Mouse (Mus musculus) cerebral cortex, adult 2 months (tissue): Measurements from ENCODE around the gene Gm10645.

Experiments
- WGBS: fragments of 180-500 bp; shearing (Covaris S2); methylation state at CpG from one replicate; pipeline ENCODE4 v1.1.7; 2018; 5-methylcytosine and 5-hydroxymethylcytosine counted together

Gm10645 gene

DNA sequence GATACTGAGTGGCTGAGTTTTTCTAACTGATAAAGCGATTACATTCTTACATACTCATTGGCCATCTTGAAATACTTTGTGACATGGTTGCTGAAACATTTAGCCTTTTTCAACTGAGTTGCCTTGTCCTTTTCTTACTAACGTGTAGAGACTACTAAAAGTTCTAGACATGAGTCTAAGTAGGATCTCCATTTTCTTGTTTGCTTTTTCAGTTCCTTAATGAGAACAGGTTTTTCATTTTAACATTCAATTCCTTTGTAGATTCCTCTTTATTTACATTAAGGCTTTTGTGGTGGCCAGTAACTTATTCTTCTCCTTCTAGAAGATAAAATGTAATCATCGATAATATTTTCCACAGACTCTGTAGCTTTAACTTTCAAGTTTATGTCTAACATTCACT, 3.2 kb upstream of the Gm10645 start:
- WGBS, result 81% methylated on average over 3 of the region's 3 CpGs

- 59% methylated on average over 3 of the region's 3 CpGs for WGBS
These were observed 2.0 kb upstream of the Gm10645 start for GRCm38 (mm10) chr8:83167932-83168331.

GRCm38 (mm10) chr8:83165235-83165930, 587 bp downstream of the Gm10645 start, which contains the start of gene Tbc1d9:
Gene Tbc1d9, plus strand, starts transcription at chr8:83165352.
- under 1% methylated on average over 63 of the region's 63 CpGs for WGBS

DNA sequence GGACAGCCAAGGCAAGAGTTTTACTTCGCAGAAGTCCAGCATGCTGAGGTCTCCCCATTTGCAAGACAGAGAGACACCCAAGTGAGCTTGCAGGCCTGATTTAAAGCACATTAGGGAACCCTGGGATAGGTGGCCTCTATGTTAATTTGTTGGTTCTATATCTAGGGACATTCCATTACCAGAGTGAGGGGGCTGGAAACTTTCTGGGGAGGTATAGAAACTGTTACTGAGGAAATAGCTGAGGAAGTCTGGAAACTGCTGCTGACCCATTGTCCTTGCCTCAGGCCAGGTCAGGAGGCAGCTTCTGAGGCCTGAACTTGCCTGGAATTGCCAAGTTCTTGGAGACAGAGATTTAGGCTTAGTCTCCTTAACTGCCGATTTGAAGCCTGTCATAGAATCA, 5.4 kb downstream of the Gm10645 start:
- 91% methylated on average over 2 of the region's 2 CpGs for WGBS

GRCm38 (mm10) chr8:83159615-83160014, 6.4 kb downstream of the Gm10645 start:
- 82% methylated on average over 1 of the region's 1 CpGs for WGBS

- WGBS, result 78% methylated on average over 3 of the region's 3 CpGs
These were observed 7.0 kb downstream of the Gm10645 start for GRCm38 (mm10) chr8:83158971-83159370.

GRCm38 (mm10) chr8:83155110-83155509, 10.9 kb downstream of the Gm10645 start:
- 18% methylated on average over 4 of the region's 4 CpGs for WGBS

DNA sequence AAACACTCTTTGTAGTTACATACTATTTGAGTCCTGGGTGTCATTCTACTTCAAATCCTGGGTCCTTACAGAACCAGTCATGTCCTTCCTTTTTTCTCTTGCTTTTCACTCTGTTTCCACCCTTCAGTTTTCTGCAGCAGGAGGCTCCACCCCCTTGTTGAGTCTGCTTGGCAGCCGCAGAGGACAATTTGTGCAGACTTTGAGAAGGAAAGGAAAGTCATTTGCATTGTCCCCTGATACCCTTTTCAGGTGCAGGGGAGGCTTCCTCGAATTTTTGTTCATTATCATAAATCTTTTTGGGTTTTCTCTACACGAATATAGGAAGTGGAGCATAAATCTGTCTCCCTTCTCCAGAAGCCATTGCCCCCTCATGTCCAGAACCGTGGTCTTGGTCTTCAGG, 13.5 kb downstream of the Gm10645 start:
- 46% methylated on average over 4 of the region's 4 CpGs for WGBS

- 75% methylated on average over 2 of the region's 2 CpGs for WGBS
These were observed 13.9 kb downstream of the Gm10645 start for GRCm38 (mm10) chr8:83152055-83152454.

DNA sequence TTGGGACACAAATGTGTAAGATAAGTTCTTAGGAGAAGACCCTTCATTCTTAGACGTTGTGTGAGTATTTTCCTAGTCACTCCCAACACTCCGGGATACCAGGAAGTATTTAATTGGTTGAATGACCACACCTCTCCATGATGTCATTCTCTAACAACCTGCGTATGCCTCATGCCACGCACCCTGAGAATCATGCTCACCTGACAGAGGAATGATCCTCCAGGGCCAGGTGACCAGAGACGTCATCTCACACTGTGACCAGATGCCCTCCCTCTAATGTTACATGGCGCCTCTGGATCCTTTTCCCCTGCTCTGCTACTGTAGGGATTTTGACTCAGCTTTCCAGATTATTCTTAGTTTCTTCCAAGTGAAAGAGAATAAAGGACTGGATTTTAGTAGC, 16.8 kb downstream of the Gm10645 start:
- WGBS, result 91% methylated on average over 6 of the region's 6 CpGs

- 71% methylated on average over 3 of the region's 3 CpGs for WGBS
These were observed 20.5 kb downstream of the Gm10645 start for GRCm38 (mm10) chr8:83145421-83145820.

GRCm38 (mm10) chr8:83144601-83145000, 21.4 kb downstream of the Gm10645 start:
- WGBS, result 81% methylated on average over 4 of the region's 4 CpGs

GRCm38 (mm10) chr8:83141358-83141757, 24.6 kb downstream of the Gm10645 start:
- WGBS, result 77% methylated on average over 5 of the region's 5 CpGs

DNA sequence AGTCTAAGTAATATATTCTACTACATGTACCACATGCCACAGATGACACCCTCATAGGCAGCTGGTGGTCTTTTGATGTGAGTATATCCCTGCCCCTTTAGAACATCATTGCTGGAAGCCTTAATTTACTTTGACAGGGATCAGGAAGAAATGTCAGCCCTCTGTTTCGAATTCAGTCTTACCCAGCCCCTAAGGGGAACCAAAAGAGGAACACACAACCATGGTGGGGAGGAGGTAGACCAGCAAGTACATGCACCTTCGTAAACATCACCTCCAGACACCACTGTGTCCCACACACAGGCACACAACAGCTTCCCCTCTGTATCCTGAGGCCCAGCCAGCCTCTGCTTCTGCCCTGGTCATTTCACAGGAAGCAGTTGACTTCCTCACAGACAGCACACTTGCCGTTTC, 25.3 kb downstream of the Gm10645 start:
- WGBS, result 74% methylated on average over 3 of the region's 3 CpGs

- WGBS, result 38% methylated on average over 1 of the region's 1 CpGs
These were observed 25.9 kb downstream of the Gm10645 start for GRCm38 (mm10) chr8:83140068-83140467.

DNA sequence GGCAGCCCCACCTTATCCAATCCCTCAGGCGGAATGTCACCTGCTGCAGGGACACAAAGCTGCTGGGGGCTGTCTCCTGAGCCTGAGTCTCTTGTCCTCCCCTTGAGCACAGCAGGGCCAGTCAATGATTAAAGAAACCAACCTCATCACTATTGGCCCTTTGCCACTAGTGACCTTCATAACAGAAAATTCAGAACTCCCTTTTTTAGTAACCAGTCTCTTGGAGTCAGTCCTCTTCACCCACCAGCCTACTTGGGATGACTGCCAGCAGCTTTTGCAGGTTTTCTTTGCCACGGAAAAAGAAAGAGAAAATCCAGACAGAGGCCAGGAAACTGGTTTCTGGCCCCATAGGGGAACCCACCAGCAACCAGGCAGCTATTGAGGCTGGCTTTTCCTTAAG, 30.9 kb downstream of the Gm10645 start:
- WGBS, result 56% methylated on average over 2 of the region's 2 CpGs
